Mouse (Mus musculus): ENCODE measurements around the gene Ncl.

GRCm38 (mm10) chr1:86371997-86372396, 12.8 kb upstream of the Ncl start:
- no peak for TF ChIP-seq POLR2A (IDR thresholded peaks at IDR 0.05; ENCODE audit: low read depth, low read length)
- TF ChIP-seq CTCF (IDR thresholded peaks at IDR 0.05; ENCODE audit: extremely low read depth, insufficient read depth, insufficient read length, insufficient replicate concordance) = peak; percentile 86

All from spleen, adult 2 months (tissue).